Mouse (Mus musculus): ENCODE measurements around the gene Ccdc62. TPM values are rescaled to one million over a fixed set of nuclear protein-coding genes. Genes with fewer than 3 reads are reported as not detected.
A peak's percentile ranks its signal among the peaks of the same experiment; 100 is the strongest.

The Ccdc62 gene
- polyA plus RNA-seq, 1 experiment from 2014 or later, result 5.0 TPM

- Histone ChIP-seq H3K36me3 (replicated peaks) (peaks cover 59% of the 10 kb centered on the region), H3K4me1 (peaks cover 78% of the 10 kb centered on the region), H3K27me3 (ENCODE audit: poor library complexity, severe bottlenecking) (no peaks in the 10 kb centered on the region), H3K9me3 (no peaks in the 10 kb centered on the region), H3K27ac (peak overlapping the region; percentile 84), H3K4me3 (no peak overlapping the region)
- 86% methylated on average over 10 of the region's 10 CpGs for WGBS
- no peak for DNase-seq (ENCODE audit: extremely low spot score, low spot score)
Measured at GRCm38 (mm10) chr5:124012885-124013284, 82.4 kb downstream of the Ccdc62 start.

GRCm38 (mm10) chr5:124013747-124014146 is 83.3 kb downstream of the Ccdc62 start:
- H3K36me3 ChIP-seq (replicated peaks), result peaks cover 52% of the 10 kb centered on the region
- H3K4me3 ChIP-seq, result no peak overlapping the region
- peaks cover 85% of the 10 kb centered on the region for H3K4me1 ChIP-seq
- 0 out of 2 replicates have a peak overlapping the region, but pooled peaks have one; percentile 17 for H3K27ac ChIP-seq
- no peak for DNase-seq (ENCODE audit: extremely low spot score, low spot score)
- H3K27me3 ChIP-seq (ENCODE audit: poor library complexity, severe bottlenecking), result no peaks in the 10 kb centered on the region
- H3K9me3 ChIP-seq, result no peaks in the 10 kb centered on the region
- 91% methylated on average over 16 of the region's 16 CpGs for WGBS

DNA sequence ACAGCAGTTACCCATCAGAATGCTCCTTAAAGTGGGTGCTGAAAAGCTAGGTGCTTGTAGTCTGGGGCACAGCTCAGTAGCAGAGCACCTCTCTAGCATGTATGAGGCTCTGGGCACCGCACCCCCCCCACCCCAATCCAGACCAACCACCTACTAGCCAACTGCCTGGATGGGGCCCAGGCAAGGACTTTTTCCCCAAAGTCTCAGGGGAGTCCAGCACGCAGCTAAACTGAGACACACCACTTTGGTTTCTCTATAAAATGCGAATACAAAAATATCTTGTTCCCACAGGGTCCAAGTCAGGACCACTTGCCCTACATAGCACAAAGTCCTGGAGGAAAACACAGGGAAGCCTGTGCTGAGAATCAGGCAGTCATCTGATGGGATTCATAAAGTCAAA is 83.7 kb downstream of the Ccdc62 start:
- no peak for DNase-seq (ENCODE audit: extremely low spot score, low spot score)
- Histone ChIP-seq H3K4me3 (no peak overlapping the region), H3K9me3 (no peaks in the 10 kb centered on the region), H3K27ac (0 out of 2 replicates have a peak overlapping the region, but pooled peaks have one; percentile 17), H3K36me3 (replicated peaks) (peaks cover 52% of the 10 kb centered on the region), H3K4me1 (peaks cover 89% of the 10 kb centered on the region), H3K27me3 (ENCODE audit: poor library complexity, severe bottlenecking) (no peaks in the 10 kb centered on the region)
- 94% methylated on average over 3 of the region's 3 CpGs for WGBS

DNA sequence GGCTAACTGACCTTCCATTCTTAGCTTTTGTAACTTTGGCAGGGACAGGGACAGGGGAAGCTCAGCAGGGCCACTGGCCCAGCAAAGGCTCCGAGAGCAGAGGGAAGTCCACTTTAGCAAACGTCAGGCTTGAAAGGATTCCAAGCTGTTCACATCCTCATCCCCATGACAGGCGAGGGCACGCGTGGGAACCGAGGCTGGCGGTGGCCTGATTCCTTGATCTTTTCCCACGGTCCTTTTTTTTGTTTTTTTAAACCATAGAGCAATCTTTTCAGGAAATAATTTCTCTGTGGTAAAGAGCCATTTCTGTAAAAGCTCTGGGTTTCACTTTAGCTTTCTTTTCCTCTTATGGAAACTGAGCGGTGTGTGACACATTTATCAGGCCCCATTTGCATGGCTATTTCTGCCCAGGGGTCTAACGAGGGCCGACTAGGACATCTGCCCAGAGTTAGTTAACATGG is 84.3 kb downstream of the Ccdc62 start:
- H3K4me3 ChIP-seq, result no peak overlapping the region
- H3K36me3 ChIP-seq (replicated peaks), result peaks cover 50% of the 10 kb centered on the region
- peak overlapping the region; percentile 17; the same call in 1 of the 2 replicates for H3K27ac ChIP-seq
- no peak for DNase-seq (ENCODE audit: extremely low spot score, low spot score)
- no peaks in the 10 kb centered on the region for H3K27me3 ChIP-seq (ENCODE audit: poor library complexity, severe bottlenecking)
- no peaks in the 10 kb centered on the region for H3K9me3 ChIP-seq
- WGBS, result 29% methylated on average over 11 of the region's 11 CpGs
- peaks cover 95% of the 10 kb centered on the region for H3K4me1 ChIP-seq

DNA sequence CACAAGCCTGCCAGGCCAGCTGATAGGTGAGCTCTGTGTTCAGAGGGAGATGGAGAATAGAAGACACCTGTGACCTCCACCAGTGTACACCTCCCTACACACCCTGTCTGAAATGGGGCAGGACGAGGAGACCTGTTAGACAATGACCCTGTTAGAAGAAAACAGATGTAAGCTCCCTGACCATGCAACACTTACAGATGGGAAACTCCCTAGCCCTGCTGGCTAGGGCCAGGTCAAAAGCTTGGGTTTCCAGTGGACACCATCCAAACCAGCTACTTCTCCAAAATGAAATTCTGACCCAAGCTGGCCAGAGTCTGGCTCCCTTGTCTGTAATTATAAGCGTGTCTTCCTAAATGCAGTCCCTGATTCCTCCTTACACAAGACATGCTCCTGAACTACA is 85.2 kb downstream of the Ccdc62 start:
- Histone ChIP-seq H3K27ac (no peak overlapping the region; the same call in 1 of the 2 replicates), H3K4me3 (no peak overlapping the region), H3K27me3 (ENCODE audit: poor library complexity, severe bottlenecking) (no peaks in the 10 kb centered on the region), H3K9me3 (no peaks in the 10 kb centered on the region), H3K4me1 (peaks cover 97% of the 10 kb centered on the region), H3K36me3 (replicated peaks) (peaks cover 41% of the 10 kb centered on the region)
- no peak for DNase-seq (ENCODE audit: extremely low spot score, low spot score)
- WGBS, result 78% methylated on average over 2 of the region's 2 CpGs

GRCm38 (mm10) chr5:124016291-124016821 is 85.9 kb downstream of the Ccdc62 start:
- peaks cover 45% of the 10 kb centered on the region for H3K36me3 ChIP-seq (replicated peaks)
- peak overlapping the region; percentile 2 for H3K27ac ChIP-seq
- no peaks in the 10 kb centered on the region for H3K27me3 ChIP-seq (ENCODE audit: poor library complexity, severe bottlenecking)
- H3K4me1 ChIP-seq, result peaks cover 93% of the 10 kb centered on the region
- no peak for DNase-seq (ENCODE audit: extremely low spot score, low spot score)
- WGBS, result 92% methylated on average over 7 of the region's 7 CpGs
- no peak overlapping the region for H3K4me3 ChIP-seq
- no peaks in the 10 kb centered on the region for H3K9me3 ChIP-seq

DNA sequence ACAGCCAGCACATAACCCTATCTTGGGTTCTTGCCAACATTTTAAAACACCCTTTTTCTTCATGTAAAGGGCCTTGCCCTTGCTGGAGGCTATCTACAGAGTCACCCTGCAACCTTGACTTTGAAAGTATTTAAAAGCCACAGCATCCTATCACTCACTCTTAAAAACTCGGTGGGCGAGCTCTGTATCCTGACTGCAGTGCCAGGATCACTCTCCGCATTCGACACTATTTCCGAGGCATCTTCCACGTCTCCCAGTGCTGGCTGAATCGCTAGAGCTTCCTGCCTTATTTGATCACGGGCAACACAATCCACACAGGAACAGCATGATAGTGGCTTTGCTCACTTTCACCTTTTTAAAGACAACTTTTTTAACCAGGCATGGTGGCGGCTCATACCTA is 87.5 kb downstream of the Ccdc62 start:
- Histone ChIP-seq H3K4me3 (no peak overlapping the region), H3K4me1 (peaks cover 89% of the 10 kb centered on the region), H3K9me3 (no peaks in the 10 kb centered on the region), H3K27ac (no peak overlapping the region), H3K27me3 (ENCODE audit: poor library complexity, severe bottlenecking) (no peaks in the 10 kb centered on the region), H3K36me3 (replicated peaks) (peaks cover 59% of the 10 kb centered on the region)
- no peak for DNase-seq (ENCODE audit: extremely low spot score, low spot score)
- WGBS, result 90% methylated on average over 9 of the region's 9 CpGs

DNA sequence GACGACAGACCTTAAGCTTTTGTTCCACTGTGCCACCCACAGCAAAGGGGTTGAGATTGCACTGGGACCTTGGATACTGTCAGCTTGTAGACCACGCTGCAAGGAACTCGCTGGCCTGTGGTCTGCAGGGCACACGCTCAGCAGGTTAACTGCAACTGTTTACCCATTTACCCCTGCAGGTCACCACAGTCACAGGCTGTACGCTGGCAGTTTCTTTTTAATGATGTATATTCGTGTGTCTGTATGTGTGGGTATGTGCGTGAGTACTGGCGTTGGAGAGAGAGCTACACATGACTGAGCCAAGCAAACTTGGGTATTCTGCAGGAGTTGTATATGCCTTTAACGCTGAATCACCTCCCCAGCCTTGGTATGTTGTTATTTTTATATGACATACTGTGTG is 88.2 kb downstream of the Ccdc62 start:
- Histone ChIP-seq H3K36me3 (replicated peaks) (peaks cover 54% of the 10 kb centered on the region), H3K27me3 (ENCODE audit: poor library complexity, severe bottlenecking) (no peaks in the 10 kb centered on the region), H3K4me1 (peaks cover 89% of the 10 kb centered on the region), H3K9me3 (no peaks in the 10 kb centered on the region), H3K4me3 (no peak overlapping the region), H3K27ac (no peak overlapping the region)
- WGBS, result 90% methylated on average over 9 of the region's 9 CpGs
- DNase-seq (ENCODE audit: extremely low spot score, low spot score), result no peak

Small RNAs within 50 kb of the gene (microRNA-seq; reads per million reads assigned to microRNA genes)
- not detected for gene Mir7032

Other genes with a start within 250 kb of the Ccdc62 start
- 55.6 and 55.8 TPM in 2 replicates for gene Clip1, start 246.1 kb upstream of the Ccdc62 start, polyA plus RNA-seq (2016; fragmentation: Nextera tagmentation; extraction: Ambion mirVana)
- gene Zcchc8, start 209.6 kb upstream of the Ccdc62 start, polyA plus RNA-seq (2016; fragmentation: Nextera tagmentation; extraction: Ambion mirVana), result 90.6 and 92.2 TPM in 2 replicates
- 130 and 137 TPM in 2 replicates for gene Rsrc2, start 181.3 kb upstream of the Ccdc62 start, polyA plus RNA-seq (2016; fragmentation: Nextera tagmentation; extraction: Ambion mirVana)
- 51.3 and 52.1 TPM in 2 replicates for gene Kntc1, start 181.0 kb upstream of the Ccdc62 start, polyA plus RNA-seq (2016; fragmentation: Nextera tagmentation; extraction: Ambion mirVana)
- gene Hcar2, start 65.2 kb upstream of the Ccdc62 start, polyA plus RNA-seq (2016; fragmentation: Nextera tagmentation; extraction: Ambion mirVana), result not detected in 2 replicates
- not detected in 2 replicates for gene Hcar1, start 50.7 kb upstream of the Ccdc62 start, polyA plus RNA-seq (2016; fragmentation: Nextera tagmentation; extraction: Ambion mirVana)
- 177 and 188 TPM in 2 replicates for gene Denr, start 23.5 kb upstream of the Ccdc62 start, polyA plus RNA-seq (2016; fragmentation: Nextera tagmentation; extraction: Ambion mirVana)
- 1.7 TPM in 2 replicates for gene Gm43518, start 3.3 kb upstream of the Ccdc62 start, polyA plus RNA-seq (2016; fragmentation: Nextera tagmentation; extraction: Ambion mirVana)
- 7.7 and 11.1 TPM in 2 replicates for gene Hip1r, start 42.9 kb downstream of the Ccdc62 start, polyA plus RNA-seq (2016; fragmentation: Nextera tagmentation; extraction: Ambion mirVana)
- gene Vps37b, start 101.6 kb downstream of the Ccdc62 start, polyA plus RNA-seq (2016; fragmentation: Nextera tagmentation; extraction: Ambion mirVana), result 50.8 and 51.2 TPM in 2 replicates
- 0.52 and 0.65 TPM in 2 replicates for gene Abcb9, start 165.1 kb downstream of the Ccdc62 start, polyA plus RNA-seq (2016; fragmentation: Nextera tagmentation; extraction: Ambion mirVana)
- gene Ogfod2, start 181.6 kb downstream of the Ccdc62 start, polyA plus RNA-seq (2016; fragmentation: Nextera tagmentation; extraction: Ambion mirVana), result 16.8 and 17.8 TPM in 2 replicates
- 136 and 140 TPM in 2 replicates for gene Arl6ip4, start 185.4 kb downstream of the Ccdc62 start, polyA plus RNA-seq (2016; fragmentation: Nextera tagmentation; extraction: Ambion mirVana)